Mouse (Mus musculus): ENCODE measurements around the gene Shisa7. TPM values are rescaled to one million over a fixed set of nuclear protein-coding genes. Genes with fewer than 3 reads are reported as not detected.

The Shisa7 gene
- polyA plus RNA-seq, 1 experiment from 2014 or later: 0.39 TPM

DNA sequence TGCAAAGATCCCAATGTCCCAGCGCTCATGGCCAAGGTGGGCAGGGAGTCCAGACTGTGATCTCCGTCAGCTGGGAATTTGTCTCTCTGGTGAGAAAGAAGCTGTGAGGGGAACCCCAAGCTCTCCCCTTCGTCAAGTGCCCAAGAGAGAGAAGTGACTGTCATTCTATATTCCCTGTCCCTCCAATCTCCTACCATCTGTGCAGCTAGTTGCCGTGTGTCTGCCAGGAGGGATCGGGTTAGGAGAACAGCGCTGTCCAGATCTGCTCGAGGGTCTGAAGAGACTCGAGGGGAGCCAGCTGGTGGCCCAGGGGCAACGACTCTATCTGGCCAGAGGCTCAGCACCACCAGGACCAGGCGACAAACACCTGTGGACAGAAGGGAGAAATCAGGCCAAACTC lies 68.4 kb downstream of the Shisa7 start:
- no peak for ATAC-seq (ENCODE audit: insufficient number of reproducible peaks, insufficient read depth, low FRiP score, low TSS enrichment, low read depth)
- Histone ChIP-seq H3K4me1 (peaks cover 17% of the 10 kb centered on the region), H3K9ac (no peak overlapping the region), H3K4me2 (no peak overlapping the region), H3K27me3 (peaks cover 60% of the 10 kb centered on the region), H3K36me3 (no peaks in the 10 kb centered on the region), H3K9me3 (no peaks in the 10 kb centered on the region), H3K27ac (no peak overlapping the region), H3K4me3 (no peak overlapping the region)
- 51% methylated on average over 10 of the region's 10 CpGs for WGBS

Other genes with a start within 250 kb of the Shisa7 start
- gene Ptprh, start 240.7 kb downstream of the Shisa7 start, polyA plus RNA-seq (2015; fragmentation: Nextera tagmentation; extraction: Ambion mirVana): 0.14 TPM in 1 of 2 replicates, not detected in the other
- 2.0 and 2.2 TPM in 2 replicates for gene Tmem86b, start 213.3 kb downstream of the Shisa7 start, polyA plus RNA-seq (2015; fragmentation: Nextera tagmentation; extraction: Ambion mirVana)
- 10.5 and 14.1 TPM in 2 replicates for gene Ppp6r1, start 185.7 kb downstream of the Shisa7 start, polyA plus RNA-seq (2015; fragmentation: Nextera tagmentation; extraction: Ambion mirVana)
- gene Hspbp1, start 159.6 kb downstream of the Shisa7 start, polyA plus RNA-seq (2015; fragmentation: Nextera tagmentation; extraction: Ambion mirVana): 78.4 and 92.3 TPM in 2 replicates
- 2.7 and 3.1 TPM in 2 replicates for gene Brsk1, start 154.1 kb downstream of the Shisa7 start, polyA plus RNA-seq (2015; fragmentation: Nextera tagmentation; extraction: Ambion mirVana)
- gene Tmem150b, start 119.4 kb downstream of the Shisa7 start, polyA plus RNA-seq (2015; fragmentation: Nextera tagmentation; extraction: Ambion mirVana): 0.24 and 0.45 TPM in 2 replicates
- 62.0 and 64.3 TPM in 2 replicates for gene Kmt5c, start 104.6 kb downstream of the Shisa7 start, polyA plus RNA-seq (2015; fragmentation: Nextera tagmentation; extraction: Ambion mirVana)
- 53.3 and 75.6 TPM in 2 replicates for gene Cox6b2, start 91.6 kb downstream of the Shisa7 start, polyA plus RNA-seq (2015; fragmentation: Nextera tagmentation; extraction: Ambion mirVana)
- gene Fam71e2, start 73.4 kb downstream of the Shisa7 start, polyA plus RNA-seq (2015; fragmentation: Nextera tagmentation; extraction: Ambion mirVana): not detected in 2 replicates
- gene Il11, start 61.8 kb downstream of the Shisa7 start, polyA plus RNA-seq (2015; fragmentation: Nextera tagmentation; extraction: Ambion mirVana): not detected in 2 replicates
- gene Tmem190, start 61.8 kb downstream of the Shisa7 start, polyA plus RNA-seq (2015; fragmentation: Nextera tagmentation; extraction: Ambion mirVana): not detected in 2 replicates
- gene Tmem238, start 55.0 kb downstream of the Shisa7 start, polyA plus RNA-seq (2015; fragmentation: Nextera tagmentation; extraction: Ambion mirVana): 6.3 and 7.2 TPM in 2 replicates
- 335 and 398 TPM in 2 replicates for gene Rpl28, start 51.8 kb downstream of the Shisa7 start, polyA plus RNA-seq (2015; fragmentation: Nextera tagmentation; extraction: Ambion mirVana)
- gene Ube2s, start 32.1 kb downstream of the Shisa7 start, polyA plus RNA-seq (2015; fragmentation: Nextera tagmentation; extraction: Ambion mirVana): 347 and 400 TPM in 2 replicates
- gene Isoc2b, start 25.6 kb upstream of the Shisa7 start, polyA plus RNA-seq (2015; fragmentation: Nextera tagmentation; extraction: Ambion mirVana): 5.9 and 6.5 TPM in 2 replicates
- 1.3 TPM in 2 replicates for gene Isoc2a, start 32.5 kb upstream of the Shisa7 start, polyA plus RNA-seq (2015; fragmentation: Nextera tagmentation; extraction: Ambion mirVana)
- gene Gm36210, start 61.8 kb upstream of the Shisa7 start, polyA plus RNA-seq (2015; fragmentation: Nextera tagmentation; extraction: Ambion mirVana): 0.15 TPM in 1 of 2 replicates, not detected in the other
- 4.3 and 4.8 TPM in 2 replicates for gene Zfp628, start 70.5 kb upstream of the Shisa7 start, polyA plus RNA-seq (2015; fragmentation: Nextera tagmentation; extraction: Ambion mirVana)
- gene Nat14, start 77.3 kb upstream of the Shisa7 start, polyA plus RNA-seq (2015; fragmentation: Nextera tagmentation; extraction: Ambion mirVana): 3.3 and 4.6 TPM in 2 replicates
- 0.51 and 0.62 TPM in 2 replicates for gene Ssc5d, start 81.1 kb upstream of the Shisa7 start, polyA plus RNA-seq (2015; fragmentation: Nextera tagmentation; extraction: Ambion mirVana)
- gene Sbk2, start 119.7 kb upstream of the Shisa7 start, polyA plus RNA-seq (2015; fragmentation: Nextera tagmentation; extraction: Ambion mirVana): 0.18 TPM in 1 of 2 replicates, not detected in the other
- gene Sbk3, start 126.5 kb upstream of the Shisa7 start, polyA plus RNA-seq (2015; fragmentation: Nextera tagmentation; extraction: Ambion mirVana): 0.08 TPM in 1 of 2 replicates, not detected in the other
- gene Zfp579, start 151.5 kb upstream of the Shisa7 start, polyA plus RNA-seq (2015; fragmentation: Nextera tagmentation; extraction: Ambion mirVana): 38.4 and 42.0 TPM in 2 replicates
- gene Zfp524, start 169.7 kb upstream of the Shisa7 start, polyA plus RNA-seq (2015; fragmentation: Nextera tagmentation; extraction: Ambion mirVana): 10.3 and 12.0 TPM in 2 replicates
- 45.7 and 47.9 TPM in 2 replicates for gene Fiz1, start 170.0 kb upstream of the Shisa7 start, polyA plus RNA-seq (2015; fragmentation: Nextera tagmentation; extraction: Ambion mirVana)
- gene Gm44973, start 170.8 kb upstream of the Shisa7 start, polyA plus RNA-seq (2015; fragmentation: Nextera tagmentation; extraction: Ambion mirVana): 1.2 TPM in 1 of 2 replicates, not detected in the other
- gene Zfp865, start 175.7 kb upstream of the Shisa7 start, polyA plus RNA-seq (2015; fragmentation: Nextera tagmentation; extraction: Ambion mirVana): 7.7 and 7.9 TPM in 2 replicates
- gene Ccdc106, start 175.9 kb upstream of the Shisa7 start, polyA plus RNA-seq (2015; fragmentation: Nextera tagmentation; extraction: Ambion mirVana): 46.1 and 55.4 TPM in 2 replicates
- gene 4632433K11Rik, start 189.4 kb upstream of the Shisa7 start, polyA plus RNA-seq (2015; fragmentation: Nextera tagmentation; extraction: Ambion mirVana): not detected in 2 replicates
- gene Zfp784, start 193.8 kb upstream of the Shisa7 start, polyA plus RNA-seq (2015; fragmentation: Nextera tagmentation; extraction: Ambion mirVana): 5.6 and 5.9 TPM in 2 replicates
- 44.7 and 45.9 TPM in 2 replicates for gene Zfp580, start 206.8 kb upstream of the Shisa7 start, polyA plus RNA-seq (2015; fragmentation: Nextera tagmentation; extraction: Ambion mirVana)
- gene U2af2, start 217.4 kb upstream of the Shisa7 start, polyA plus RNA-seq (2015; fragmentation: Nextera tagmentation; extraction: Ambion mirVana): 137 and 155 TPM in 2 replicates
- gene Epn1, start 235.5 kb upstream of the Shisa7 start, polyA plus RNA-seq (2015; fragmentation: Nextera tagmentation; extraction: Ambion mirVana): 63.8 and 70.5 TPM in 2 replicates